Mouse (Mus musculus): ENCODE data around the gene Znhit3. TPM values are rescaled to one million over a fixed set of nuclear protein-coding genes. Genes with fewer than 3 reads are reported as not detected.

Gene Znhit3
- 46.5 and 52.2 TPM in 2 replicates for polyA plus RNA-seq (2014; fragmentation: Nextera tagmentation; extraction: Ambion mirVana)

DNA sequence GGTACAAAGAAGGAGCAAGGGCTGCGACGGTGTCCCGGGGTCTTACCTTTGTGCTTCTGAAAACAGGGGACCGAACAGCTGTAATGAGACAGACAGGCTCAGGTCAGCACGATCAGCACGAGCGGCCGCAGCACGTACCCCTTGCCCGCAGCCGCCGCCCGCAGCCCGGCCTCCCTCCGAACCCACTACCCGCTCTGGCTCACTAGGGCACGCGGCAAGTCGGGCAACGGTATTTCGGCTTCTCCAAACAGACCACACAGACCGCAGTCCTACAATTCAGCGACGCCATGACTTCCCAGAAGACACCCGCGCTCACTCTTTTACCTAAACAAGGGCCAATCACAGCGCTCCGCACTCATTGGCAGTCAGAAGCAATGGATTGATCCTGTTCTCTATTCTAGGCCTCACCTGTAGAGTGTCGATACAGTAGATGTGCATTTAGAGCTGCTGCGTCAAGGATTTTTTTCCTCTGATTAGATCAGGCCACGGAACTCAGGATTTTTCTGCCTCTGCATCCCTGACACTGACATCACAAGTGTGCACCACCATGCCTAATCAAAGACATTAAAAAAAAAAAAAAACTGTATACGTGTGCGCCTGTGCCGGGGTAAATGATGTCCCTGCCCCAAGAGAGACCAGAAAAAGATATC lies at the start of gene Znhit3:
Znhit3 (minus strand) TSS at position 314 of the 650 bp plus-strand sequence.
- WGBS: 5% methylated on average over 17 of the region's 34 CpGs
- ATAC-seq (ENCODE audit: low read depth) (peak; percentile 95), DNase-seq (ENCODE audit: low spot score) (peak; percentile 97)
- H3K9me3 ChIP-seq (ENCODE audit: control insufficient read depth, low read length): no peaks in the 10 kb centered on the region
- peaks cover 25% of the 10 kb centered on the region for H3K36me3 ChIP-seq (ENCODE audit: control insufficient read depth, insufficient read depth, low read length)
- peak within 1 kb of the TSS; percentile 77 for H3K4me2 ChIP-seq (ENCODE audit: low read depth, low read length)
- no peaks in the 10 kb centered on the region for H3K4me1 ChIP-seq (ENCODE audit: control insufficient read depth, insufficient read depth, low read length)
- H3K9ac ChIP-seq (ENCODE audit: low read depth, low read length): peak within 1 kb of the TSS; percentile 82
- peak within 1 kb of the TSS; percentile 39; the same call in 1 of the 2 replicates for H3K27ac ChIP-seq (replicated peaks; ENCODE audit: low read depth, low read length)
- peak within 1 kb of the TSS; percentile 91 for H3K4me3 ChIP-seq (ENCODE audit: low read depth, low read length)
- H3K27me3 ChIP-seq (replicated peaks; ENCODE audit: control insufficient read depth, insufficient read depth, low read length): no peaks in the 10 kb centered on the region

DNA sequence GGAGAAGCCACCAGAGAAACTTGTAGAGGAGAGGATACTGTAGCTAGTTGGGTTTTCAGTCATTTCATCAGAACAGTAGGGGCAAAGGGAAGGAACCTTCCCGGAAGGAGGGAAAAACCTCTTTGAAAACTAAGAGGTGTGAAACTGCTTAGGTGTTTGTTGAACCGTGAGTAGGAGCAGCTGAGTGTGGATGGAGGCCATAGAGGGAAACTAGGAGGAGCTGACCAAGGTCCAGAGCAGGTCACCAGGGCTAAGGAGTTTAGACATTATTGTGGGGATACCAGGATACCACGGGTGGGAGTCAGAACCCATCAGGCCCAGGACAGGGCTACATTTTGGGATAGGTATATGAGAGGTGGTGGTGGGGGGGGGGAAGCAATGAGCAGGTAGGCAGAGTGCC lies 47.4 kb upstream of the Znhit3 start:
- 78% methylated on average over 3 of the region's 3 CpGs for WGBS
- Histone ChIP-seq H3K4me2 (ENCODE audit: low read depth, low read length) (no peak overlapping the region), H3K9me3 (ENCODE audit: control insufficient read depth, low read length) (no peaks in the 10 kb centered on the region), H3K4me1 (ENCODE audit: control insufficient read depth, insufficient read depth, low read length) (no peaks in the 10 kb centered on the region), H3K4me3 (ENCODE audit: low read depth, low read length) (no peak overlapping the region), H3K36me3 (ENCODE audit: control insufficient read depth, insufficient read depth, low read length) (no peaks in the 10 kb centered on the region), H3K27me3 (replicated peaks; ENCODE audit: control insufficient read depth, insufficient read depth, low read length) (peaks cover 18% of the 10 kb centered on the region), H3K9ac (ENCODE audit: low read depth, low read length) (no peak overlapping the region), H3K27ac (replicated peaks; ENCODE audit: low read depth, low read length) (no peak overlapping the region)
- DNase-seq (ENCODE audit: low spot score): no peak
- no peak for ATAC-seq (ENCODE audit: low read depth)

DNA sequence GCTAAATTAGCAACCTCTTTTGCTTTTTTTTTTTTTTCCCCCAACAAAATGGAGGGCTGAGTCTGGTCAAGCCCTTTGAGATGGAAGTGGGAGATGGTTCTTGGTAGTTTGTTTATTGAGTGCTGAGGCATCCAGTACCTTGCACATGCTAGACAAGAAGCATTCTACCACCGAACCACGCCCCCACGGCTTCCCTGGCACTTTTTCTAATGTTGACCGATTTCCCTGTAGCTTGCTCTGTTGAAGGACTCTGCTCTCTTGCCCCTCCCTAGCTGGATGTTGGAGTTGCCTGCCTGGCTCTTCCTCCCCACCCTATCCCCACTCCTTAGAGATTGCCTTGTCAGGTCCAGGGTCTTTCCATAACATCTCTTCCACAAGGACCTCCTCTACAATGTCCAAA lies 46.4 kb upstream of the Znhit3 start:
- Histone ChIP-seq H3K27me3 (replicated peaks; ENCODE audit: control insufficient read depth, insufficient read depth, low read length) (peaks cover 28% of the 10 kb centered on the region), H3K36me3 (ENCODE audit: control insufficient read depth, insufficient read depth, low read length) (no peaks in the 10 kb centered on the region), H3K9me3 (ENCODE audit: control insufficient read depth, low read length) (no peaks in the 10 kb centered on the region), H3K4me3 (ENCODE audit: low read depth, low read length) (no peak overlapping the region), H3K9ac (ENCODE audit: low read depth, low read length) (no peak overlapping the region), H3K27ac (replicated peaks; ENCODE audit: low read depth, low read length) (no peak overlapping the region), H3K4me2 (ENCODE audit: low read depth, low read length) (no peak overlapping the region), H3K4me1 (ENCODE audit: control insufficient read depth, insufficient read depth, low read length) (no peaks in the 10 kb centered on the region)
- 89% methylated on average over 4 of the region's 4 CpGs for WGBS
- ATAC-seq (ENCODE audit: low read depth) (no peak), DNase-seq (ENCODE audit: low spot score) (no peak)

DNA sequence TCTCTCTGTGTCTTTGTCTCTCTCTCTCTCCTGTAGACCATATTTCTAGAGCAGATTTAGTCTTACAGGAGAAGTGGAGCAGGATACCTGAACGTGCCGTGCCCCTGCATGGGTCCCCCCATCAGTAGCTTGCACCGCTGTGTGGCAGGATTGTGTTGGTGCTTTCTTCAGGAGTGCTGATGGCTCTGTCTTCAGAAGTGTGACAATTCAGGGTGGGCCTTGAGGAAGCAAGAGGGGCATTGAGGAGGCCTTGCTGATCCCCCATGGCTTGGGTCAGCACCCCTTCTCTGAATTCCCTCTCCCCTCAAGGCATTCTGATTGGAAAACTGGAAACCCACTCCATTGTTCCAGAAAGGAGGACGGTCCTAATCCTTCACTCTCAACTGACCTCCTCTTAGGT lies 45.4 kb upstream of the Znhit3 start:
- no peak for ATAC-seq (ENCODE audit: low read depth)
- 81% methylated on average over 4 of the region's 4 CpGs for WGBS

DNA sequence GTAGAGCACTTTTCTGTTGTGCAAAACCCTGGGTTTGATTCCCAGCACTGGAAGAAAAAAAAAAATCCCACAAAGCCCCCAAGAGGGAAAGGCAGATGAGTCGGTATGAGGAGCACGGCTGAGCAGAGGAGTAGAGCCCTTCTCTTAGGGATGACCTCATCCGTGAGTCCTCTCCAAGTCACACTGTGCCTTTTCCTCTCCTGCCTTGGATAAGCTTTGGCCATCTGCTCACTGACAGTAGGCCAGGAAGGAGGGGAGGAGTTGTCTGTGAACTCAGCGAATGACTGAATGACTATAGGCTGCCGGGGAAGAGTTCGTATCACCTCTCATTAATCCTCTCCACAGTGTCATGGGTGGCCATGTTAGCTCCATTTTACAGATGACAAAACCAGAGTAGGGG lies 44.6 kb upstream of the Znhit3 start:
- ATAC-seq (ENCODE audit: low read depth) (no peak), DNase-seq (ENCODE audit: low spot score) (no peak)
- Histone ChIP-seq H3K27me3 (replicated peaks; ENCODE audit: control insufficient read depth, insufficient read depth, low read length) (peaks cover 46% of the 10 kb centered on the region), H3K4me1 (ENCODE audit: control insufficient read depth, insufficient read depth, low read length) (no peaks in the 10 kb centered on the region), H3K27ac (replicated peaks; ENCODE audit: low read depth, low read length) (no peak overlapping the region), H3K9ac (ENCODE audit: low read depth, low read length) (no peak overlapping the region), H3K4me2 (ENCODE audit: low read depth, low read length) (no peak overlapping the region), H3K36me3 (ENCODE audit: control insufficient read depth, insufficient read depth, low read length) (no peaks in the 10 kb centered on the region), H3K9me3 (ENCODE audit: control insufficient read depth, low read length) (no peaks in the 10 kb centered on the region), H3K4me3 (ENCODE audit: low read depth, low read length) (no peak overlapping the region)
- WGBS: 71% methylated on average over 6 of the region's 6 CpGs

More for the DNA sequence above, 45.4 kb upstream of the Znhit3 start:
- Histone ChIP-seq H3K9ac (ENCODE audit: low read depth, low read length) (no peak overlapping the region), H3K4me1 (ENCODE audit: control insufficient read depth, insufficient read depth, low read length) (no peaks in the 10 kb centered on the region), H3K4me3 (ENCODE audit: low read depth, low read length) (no peak overlapping the region), H3K27me3 (replicated peaks; ENCODE audit: control insufficient read depth, insufficient read depth, low read length) (peaks cover 38% of the 10 kb centered on the region), H3K9me3 (ENCODE audit: control insufficient read depth, low read length) (no peaks in the 10 kb centered on the region), H3K27ac (replicated peaks; ENCODE audit: low read depth, low read length) (no peak overlapping the region), H3K36me3 (ENCODE audit: control insufficient read depth, insufficient read depth, low read length) (no peaks in the 10 kb centered on the region), H3K4me2 (ENCODE audit: low read depth, low read length) (no peak overlapping the region)
- no peak for DNase-seq (ENCODE audit: low spot score)

DNA sequence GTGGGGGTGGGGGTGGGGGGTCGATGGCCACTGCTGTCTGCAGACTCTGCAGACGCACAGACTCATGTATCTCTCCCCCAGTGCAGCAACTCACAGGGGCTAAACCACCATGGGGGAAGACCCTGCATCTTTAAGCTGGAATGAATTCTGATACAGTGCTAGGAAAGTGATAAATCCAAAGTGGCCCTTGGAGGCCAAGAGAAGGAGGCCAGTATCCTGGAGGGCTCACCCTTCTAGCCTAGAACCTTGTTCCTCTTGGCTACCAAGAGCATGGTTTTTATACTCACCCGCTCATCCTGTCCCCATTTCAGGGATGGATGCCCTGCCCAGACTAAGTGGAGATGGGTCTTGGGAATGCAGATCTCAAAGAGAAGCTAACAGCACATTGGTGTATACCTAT lies 44.1 kb upstream of the Znhit3 start:
- ATAC-seq (ENCODE audit: low read depth): no peak
- Histone ChIP-seq H3K9ac (ENCODE audit: low read depth, low read length) (no peak overlapping the region), H3K27ac (replicated peaks; ENCODE audit: low read depth, low read length) (no peak overlapping the region), H3K4me2 (ENCODE audit: low read depth, low read length) (no peak overlapping the region), H3K27me3 (replicated peaks; ENCODE audit: control insufficient read depth, insufficient read depth, low read length) (peaks cover 46% of the 10 kb centered on the region), H3K9me3 (ENCODE audit: control insufficient read depth, low read length) (no peaks in the 10 kb centered on the region), H3K36me3 (ENCODE audit: control insufficient read depth, insufficient read depth, low read length) (no peaks in the 10 kb centered on the region), H3K4me1 (ENCODE audit: control insufficient read depth, insufficient read depth, low read length) (no peaks in the 10 kb centered on the region), H3K4me3 (ENCODE audit: low read depth, low read length) (no peak overlapping the region)
- DNase-seq (ENCODE audit: low spot score): no peak
- WGBS: 78% methylated on average over 1 of the region's 3 CpGs

DNA sequence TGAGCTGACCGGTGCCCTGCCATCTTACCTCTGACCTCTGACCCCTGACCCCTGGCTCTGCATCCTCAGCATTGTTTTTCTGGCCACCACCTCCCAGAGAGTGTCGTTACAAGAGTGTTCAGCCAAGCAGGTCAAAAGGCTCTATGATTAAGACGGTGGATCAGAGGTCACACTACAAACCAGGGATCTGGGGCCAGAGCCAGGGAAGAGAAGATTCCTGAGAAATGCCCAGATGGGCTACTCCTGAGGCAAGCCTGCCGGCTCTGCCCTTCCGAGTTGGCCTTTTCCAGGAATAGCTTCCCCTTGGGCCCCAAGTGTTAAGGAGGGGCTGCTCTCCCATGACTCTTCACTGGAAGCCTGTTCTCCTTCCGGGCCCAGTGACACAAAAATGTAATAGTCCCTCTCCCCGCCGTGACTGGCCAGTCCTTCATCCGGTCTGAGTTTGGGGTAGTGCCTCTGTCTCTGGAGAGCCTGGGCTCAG lies 43.6 kb upstream of the Znhit3 start:
- H3K27me3 ChIP-seq (replicated peaks; ENCODE audit: control insufficient read depth, insufficient read depth, low read length): peaks cover 49% of the 10 kb centered on the region
- no peak for DNase-seq (ENCODE audit: low spot score)
- no peak for ATAC-seq (ENCODE audit: low read depth)

DNA sequence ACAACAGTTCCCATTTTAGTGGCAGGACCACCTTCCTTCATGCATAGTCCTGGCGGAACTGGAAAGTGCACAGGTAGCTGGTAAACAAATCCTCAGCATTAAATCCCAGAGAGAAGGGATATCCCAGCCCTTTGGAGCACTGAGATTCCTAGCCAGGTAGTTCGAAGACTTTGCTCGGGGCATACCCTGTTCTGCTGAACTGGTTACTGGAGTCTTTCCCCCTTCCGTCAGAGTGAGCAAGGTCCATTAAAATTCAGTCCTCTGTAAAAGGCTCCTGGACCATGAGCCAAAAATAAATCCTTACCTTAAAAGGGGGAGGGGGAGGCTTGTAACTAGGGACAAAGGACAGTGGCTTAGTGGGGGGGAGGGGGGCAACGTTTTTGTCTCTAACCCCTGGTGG lies 43.0 kb upstream of the Znhit3 start:
- Histone ChIP-seq H3K27me3 (replicated peaks; ENCODE audit: control insufficient read depth, insufficient read depth, low read length) (peaks cover 49% of the 10 kb centered on the region), H3K9ac (ENCODE audit: low read depth, low read length) (no peak overlapping the region), H3K36me3 (ENCODE audit: control insufficient read depth, insufficient read depth, low read length) (no peaks in the 10 kb centered on the region), H3K9me3 (ENCODE audit: control insufficient read depth, low read length) (no peaks in the 10 kb centered on the region), H3K4me3 (ENCODE audit: low read depth, low read length) (no peak overlapping the region), H3K4me1 (ENCODE audit: control insufficient read depth, insufficient read depth, low read length) (no peaks in the 10 kb centered on the region), H3K4me2 (ENCODE audit: low read depth, low read length) (no peak overlapping the region), H3K27ac (replicated peaks; ENCODE audit: low read depth, low read length) (no peak overlapping the region)
- WGBS: 26% methylated on average over 5 of the region's 5 CpGs
- ATAC-seq (ENCODE audit: low read depth) (no peak), DNase-seq (ENCODE audit: low spot score) (no peak)

More for the DNA sequence above, 43.6 kb upstream of the Znhit3 start:
- Histone ChIP-seq H3K9me3 (ENCODE audit: control insufficient read depth, low read length) (no peaks in the 10 kb centered on the region), H3K4me2 (ENCODE audit: low read depth, low read length) (no peak overlapping the region), H3K4me3 (ENCODE audit: low read depth, low read length) (no peak overlapping the region), H3K36me3 (ENCODE audit: control insufficient read depth, insufficient read depth, low read length) (no peaks in the 10 kb centered on the region), H3K9ac (ENCODE audit: low read depth, low read length) (no peak overlapping the region), H3K4me1 (ENCODE audit: control insufficient read depth, insufficient read depth, low read length) (no peaks in the 10 kb centered on the region), H3K27ac (replicated peaks; ENCODE audit: low read depth, low read length) (no peak overlapping the region)
- 6% methylated on average over 9 of the region's 9 CpGs for WGBS

DNA sequence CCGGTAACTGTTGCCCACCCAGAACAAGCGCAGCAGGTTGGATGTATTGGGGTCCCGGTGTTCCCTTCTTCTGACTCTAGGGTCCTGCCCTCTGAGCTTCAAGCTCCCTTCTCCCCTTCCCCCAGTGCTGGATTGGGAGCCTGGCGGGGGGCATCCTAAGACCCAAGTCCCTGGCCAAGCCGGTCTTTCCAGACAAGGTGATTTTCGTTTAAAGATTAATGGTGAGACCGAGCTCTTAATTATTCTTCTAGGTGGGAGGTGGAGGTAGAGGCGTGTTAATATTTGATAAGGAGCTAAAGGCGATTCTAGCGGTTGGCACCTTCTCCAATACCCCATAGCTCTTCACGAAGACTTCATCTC lies 42.1 kb upstream of the Znhit3 start:
- ATAC-seq (ENCODE audit: low read depth) (no peak), DNase-seq (ENCODE audit: low spot score) (no peak)
- H3K4me3 ChIP-seq (ENCODE audit: low read depth, low read length): peak overlapping the region; percentile 30
- no peaks in the 10 kb centered on the region for H3K36me3 ChIP-seq (ENCODE audit: control insufficient read depth, insufficient read depth, low read length)
- under 1% methylated on average over 11 of the region's 11 CpGs for WGBS
- peaks cover 49% of the 10 kb centered on the region for H3K27me3 ChIP-seq (replicated peaks; ENCODE audit: control insufficient read depth, insufficient read depth, low read length)
- H3K4me2 ChIP-seq (ENCODE audit: low read depth, low read length): peak overlapping the region; percentile 47
- H3K27ac ChIP-seq (replicated peaks; ENCODE audit: low read depth, low read length): no peak overlapping the region
- no peaks in the 10 kb centered on the region for H3K9me3 ChIP-seq (ENCODE audit: control insufficient read depth, low read length)
- H3K9ac ChIP-seq (ENCODE audit: low read depth, low read length): no peak overlapping the region
- no peaks in the 10 kb centered on the region for H3K4me1 ChIP-seq (ENCODE audit: control insufficient read depth, insufficient read depth, low read length)

All from embryonic facial prominence, embryonic 14.5 days (tissue).